Mouse (Mus musculus) lung, postnatal 0 days (tissue): ENCODE data around the gene Gm5767.

Experiments
- CTCF ChIP-seq: IDR thresholded peaks from 2 replicates; pipeline ENCODE4 v1.5.1; 2016; ENCODE audit warnings: antibody characterized with exemption, mild to moderate bottlenecking
- EP300 ChIP-seq: IDR thresholded peaks from 2 replicates; pipeline ENCODE4 v1.6.1; 2016; ENCODE audit warnings: antibody characterized with exemption, mild to moderate bottlenecking, control low read depth

GRCm38 (mm10) chr16:8663606-8664539, 16.7 kb upstream of the Gm5767 start:
- TF ChIP-seq CTCF (no peak), EP300 (no peak)
